Mouse (Mus musculus) mature B cell (primary cell): Measurements from ENCODE around the gene Zswim1.
"Not testable (repeated sequence)": the region's sequence is repeated elsewhere in the genome, so short reads cannot be mapped to it uniquely, and the experiment has no call there.

ENCODE experiments used
- in situ Hi-C: fragments of 300-500 bp; cut with MboI; formaldehyde crosslinking; loops from 2 replicates; pipeline ENCODE4 v1.14.3; 2019

The Zswim1 gene

GRCm38 (mm10) chr2:164829090-164829489, 6.6 kb downstream of the Zswim1 start:
- in situ Hi-C loops = no loop called here

- in situ Hi-C loops = loop anchor here (5.0 kb wide), 1 partner anchor 46 kb away; the partner anchor contains the start of gene Pcif1
Measured at GRCm38 (mm10) chr2:164831029-164831428, 8.5 kb downstream of the Zswim1 start.

- in situ Hi-C loops = loop anchor here (5.0 kb wide), 1 partner anchor 45 kb away; the partner anchor contains the start of gene Pcif1
Measured at GRCm38 (mm10) chr2:164832032-164832747, 9.7 kb downstream of the Zswim1 start.

- in situ Hi-C loops = loop anchor here (5.0 kb wide), 1 partner anchor 44 kb away; the partner anchor contains the start of gene Pcif1
Measured at GRCm38 (mm10) chr2:164832748-164833301, 10.3 kb downstream of the Zswim1 start, which contains the start of gene Ctsa. Gene Ctsa, plus strand, starts transcription at chr2:164832873.

GRCm38 (mm10) chr2:164833314-164833959, 11.0 kb downstream of the Zswim1 start, which contains the start of gene Neurl2:
Gene Neurl2, minus strand, starts transcription at chr2:164833456.
- in situ Hi-C loops = loop anchor here (5.0 kb wide), 1 partner anchor 44 kb away; the partner anchor contains the start of gene Pcif1

GRCm38 (mm10) chr2:164834531-164834930, 12.0 kb downstream of the Zswim1 start:
- in situ Hi-C loops = loop anchor here (5.0 kb wide), 1 partner anchor 43 kb away; the partner anchor contains the start of gene Pcif1

- in situ Hi-C loops = no loop called here
Measured at GRCm38 (mm10) chr2:164835164-164835563, 12.7 kb downstream of the Zswim1 start.

- in situ Hi-C loops = no loop called here
Measured at GRCm38 (mm10) chr2:164845782-164846181, 23.3 kb downstream of the Zswim1 start.

- in situ Hi-C loops = no loop called here
Measured at GRCm38 (mm10) chr2:164850061-164850460, 27.6 kb downstream of the Zswim1 start.

- in situ Hi-C loops = not testable (repeated sequence)
Measured at GRCm38 (mm10) chr2:164855572-164855971, 33.1 kb downstream of the Zswim1 start.

GRCm38 (mm10) chr2:164856309-164857100, 34.0 kb downstream of the Zswim1 start:
- in situ Hi-C loops = no loop called here

GRCm38 (mm10) chr2:164857101-164857821, 34.8 kb downstream of the Zswim1 start, which contains the start of gene Pltp:
Gene Pltp, minus strand, starts transcription at chr2:164857711.
- in situ Hi-C loops = no loop called here

- in situ Hi-C loops = no loop called here
Measured at GRCm38 (mm10) chr2:164857842-164858553, 35.5 kb downstream of the Zswim1 start.

- in situ Hi-C loops = no loop called here
Measured at GRCm38 (mm10) chr2:164859155-164859554, 36.7 kb downstream of the Zswim1 start.

- in situ Hi-C loops = no loop called here
Measured at GRCm38 (mm10) chr2:164859640-164860432, 37.4 kb downstream of the Zswim1 start.

GRCm38 (mm10) chr2:164861094-164861493, 38.6 kb downstream of the Zswim1 start:
- in situ Hi-C loops = no loop called here

GRCm38 (mm10) chr2:164862179-164862861, 39.8 kb downstream of the Zswim1 start:
- in situ Hi-C loops = no loop called here

GRCm38 (mm10) chr2:164863411-164863810, 40.9 kb downstream of the Zswim1 start:
- in situ Hi-C loops = not testable (repeated sequence)

- in situ Hi-C loops = no loop called here
Measured at GRCm38 (mm10) chr2:164864593-164864992, 42.1 kb downstream of the Zswim1 start.
